Mouse (Mus musculus) kidney, postnatal 0 days (tissue): Measurements from ENCODE around the gene Fkbp10. TPM values are rescaled to one million over a fixed set of nuclear protein-coding genes. Genes with fewer than 3 reads are reported as not detected.

Experiments
- ATAC-seq: fragments of 200-750 bp; cut with Nextera tagmentation; replicated peaks from 2 replicates; pipeline ENCODE4 v1.8.0; 2017; ENCODE audit warnings: low read depth, moderate number of reproducible peaks, moderate TSS enrichment, moderate library complexity; ENCODE audit not compliant: low FRiP score
- DNase-seq: peaks from one replicate; pipeline ENCODE4 v3.0.0-alpha.2; 2016; ENCODE audit warnings: low spot score
- H3K27ac ChIP-seq: fragments of 300-500 bp; sonication (generic); 2 replicates; pipeline ENCODE4 v1.5.1; 2014; ENCODE audit warnings: mild to moderate bottlenecking
- H3K27me3 ChIP-seq: fragments of 300-500 bp; sonication (generic); 2 replicates; pipeline ENCODE4 v1.6.1; 2014; ENCODE audit warnings: low read length, mixed read lengths; ENCODE audit not compliant: insufficient read depth
- H3K36me3 ChIP-seq: fragments of 300-500 bp; sonication (generic); 2 replicates; pipeline ENCODE4 v1.6.1; 2014; ENCODE audit warnings: low read length, mixed read lengths; ENCODE audit not compliant: insufficient read depth
- H3K4me1 ChIP-seq: fragments of 300-500 bp; sonication (generic); replicated peaks from 2 replicates; pipeline ENCODE4 v1.6.1; 2014; ENCODE audit warnings: antibody characterized with exemption, low read length, mixed read lengths; ENCODE audit not compliant: insufficient read depth
- H3K4me2 ChIP-seq: fragments of 300-500 bp; sonication (generic); 2 replicates; pipeline ENCODE4 v1.6.1; 2014; ENCODE audit warnings: mild to moderate bottlenecking, low read length, moderate library complexity, mixed read lengths
- H3K4me3 ChIP-seq: fragments of 300-500 bp; sonication (generic); replicated peaks from 2 replicates; pipeline ENCODE4 v1.5.1; 2014; ENCODE audit warnings: low read depth, low read length
- H3K9ac ChIP-seq: fragments of 300-500 bp; sonication (generic); 2 replicates; pipeline ENCODE4 v1.6.1; 2014; ENCODE audit warnings: low read depth, low read length
- H3K9me3 ChIP-seq: fragments of 300-500 bp; sonication (generic); replicated peaks from 2 replicates; pipeline ENCODE4 v1.6.1; 2016; ENCODE audit warnings: low read length, inconsistent platforms, mixed read lengths
- CTCF ChIP-seq: IDR thresholded peaks from 2 replicates; pipeline ENCODE4 v1.5.1; 2016; ENCODE audit warnings: antibody characterized with exemption, low read depth, mild to moderate bottlenecking, moderate library complexity
- WGBS: fragments of 180-500 bp; shearing (Covaris S2); extraction: QIAGEN DNeasy Blood & Tissue Kit; methylation state at CpG from one replicate; pipeline ENCODE4 v1.1.7; 2014; 5-methylcytosine and 5-hydroxymethylcytosine counted together
- microRNA-seq: library from miRNA; unstranded; fragments of <30 nt; microRNA quantifications from one replicate; pipeline ENCODE4, GENCODE M21; 2016
- polyA plus RNA-seq: library from polyadenylated mRNA; unstranded; fragments of >200 nt; fragmentation: Nextera tagmentation; extraction: Ambion mirVana; gene quantifications from 2 replicates; pipeline ENCODE4 v1.2.1, GENCODE M21; 2015

Fkbp10 gene
- polyA plus RNA-seq, 1 experiment from 2014 or later = 108 TPM

- H3K9me3 ChIP-seq = no peaks in the 10 kb centered on the region
- peaks cover 16% of the 10 kb centered on the region for H3K4me1 ChIP-seq
- DNase-seq = peak; percentile 29
- H3K27me3 ChIP-seq = no peaks in the 10 kb centered on the region
- H3K4me2 ChIP-seq = peak overlapping the region; percentile 99
- H3K27ac ChIP-seq = 0 out of 2 replicates have a peak overlapping the region, but pooled peaks have one; percentile 21
- peak overlapping the region; percentile 86 for H3K9ac ChIP-seq
- no peak for ATAC-seq
- peak overlapping the region; percentile 79 for H3K4me3 ChIP-seq
- whole genome bisulfite sequencing = 4% methylated on average over 30 of the region's 30 CpGs
- TF ChIP-seq CTCF = no peak
- 0 out of 2 replicates have a peak, but pooled peaks cover 4% of the 10 kb centered on the region for H3K36me3 ChIP-seq
Observed at GRCm38 (mm10) chr11:100471352-100472196, 56.1 kb downstream of the Fkbp10 start.

DNA sequence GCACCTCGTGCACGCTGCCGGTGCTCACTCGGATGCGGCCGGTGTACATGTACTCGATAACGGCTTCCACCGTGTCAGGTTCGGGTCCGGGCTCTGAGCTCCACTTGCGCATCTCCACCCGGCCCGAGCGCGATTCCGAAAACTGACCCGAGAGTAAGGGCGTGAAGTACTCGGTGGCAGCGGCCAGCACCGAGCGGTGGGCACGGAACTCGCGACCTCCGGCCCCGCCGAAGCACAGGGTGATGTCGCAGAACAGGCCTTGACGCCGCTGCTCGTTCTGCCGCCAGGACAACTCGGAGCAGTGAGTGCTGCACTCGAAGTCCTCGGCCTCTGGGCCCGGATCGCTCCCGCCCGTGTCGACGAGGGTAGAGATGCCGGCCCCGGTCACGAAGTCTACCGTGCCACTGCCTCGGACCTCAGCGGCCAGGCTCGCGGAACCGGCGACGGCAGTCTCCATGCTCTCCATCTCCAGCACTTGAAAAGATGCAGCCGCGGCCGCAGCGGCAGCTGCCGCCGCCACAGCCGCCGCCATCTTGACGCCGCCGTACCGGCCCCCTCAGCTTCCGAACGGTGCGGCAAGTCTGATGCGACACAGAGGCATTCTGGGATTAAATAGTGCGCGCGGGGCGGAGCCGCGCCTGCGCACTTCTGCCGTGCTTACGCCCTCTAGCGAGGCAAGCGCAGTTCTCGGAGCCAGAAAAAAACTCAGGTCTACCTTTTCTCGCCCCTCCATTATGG, 56.9 kb downstream of the Fkbp10 start, which contains the start of gene Klhl11:
TSS of gene Klhl11 (minus strand) at position 545 of the 738 bp plus-strand sequence.
- H3K27ac ChIP-seq = peak within 1 kb of the TSS; percentile 79
- peak; percentile 79 for TF ChIP-seq CTCF
- peak within 1 kb of the TSS; percentile 99 for H3K4me2 ChIP-seq
- peak; percentile 84 for ATAC-seq
- 0 out of 2 replicates have a peak, but pooled peaks cover 9% of the 10 kb centered on the region for H3K36me3 ChIP-seq
- peaks cover 16% of the 10 kb centered on the region for H3K4me1 ChIP-seq
- H3K27me3 ChIP-seq = no peaks in the 10 kb centered on the region
- DNase-seq = peak; percentile 95
- H3K4me3 ChIP-seq = peak within 1 kb of the TSS; percentile 79
- WGBS = under 1% methylated on average over 80 of the region's 83 CpGs
- peak within 1 kb of the TSS; percentile 86 for H3K9ac ChIP-seq
- H3K9me3 ChIP-seq = no peaks in the 10 kb centered on the region

GRCm38 (mm10) chr11:100472935-100473295, 57.4 kb downstream of the Fkbp10 start:
- ATAC-seq = no peak
- H3K9ac ChIP-seq = no peak overlapping the region
- WGBS = 41% methylated on average over 5 of the region's 5 CpGs
- no peak for TF ChIP-seq CTCF
- no peak overlapping the region for H3K27ac ChIP-seq
- no peaks in the 10 kb centered on the region for H3K27me3 ChIP-seq
- peak overlapping the region; percentile 99 for H3K4me2 ChIP-seq
- peaks cover 16% of the 10 kb centered on the region for H3K4me1 ChIP-seq
- no peak for DNase-seq
- H3K4me3 ChIP-seq = peak overlapping the region; percentile 79; the same call in 1 of the 2 replicates
- H3K36me3 ChIP-seq = 0 out of 2 replicates have a peak, but pooled peaks cover 9% of the 10 kb centered on the region
- H3K9me3 ChIP-seq = no peaks in the 10 kb centered on the region

Small RNA genes within 50 kb of the gene (microRNA-seq; reads per million reads assigned to microRNA genes)
- gene Gm27374 = not detected

Other genes starting within 250 kb of the Fkbp10 start
- not detected in 2 replicates for gene Krt9, start 222.5 kb upstream of the Fkbp10 start, polyA plus RNA-seq
- 2.7 and 4.3 TPM in 2 replicates for gene Krt14, start 208.1 kb upstream of the Fkbp10 start, polyA plus RNA-seq
- gene Krt16, start 166.8 kb upstream of the Fkbp10 start, polyA plus RNA-seq = not detected in 2 replicates
- gene Krt17, start 154.7 kb upstream of the Fkbp10 start, polyA plus RNA-seq = 0.12 and 0.17 TPM in 2 replicates
- gene Krt42, start 145.8 kb upstream of the Fkbp10 start, polyA plus RNA-seq = not detected in 2 replicates
- 1,736 and 1,746 TPM in 2 replicates for gene Eif1, start 95.8 kb upstream of the Fkbp10 start, polyA plus RNA-seq
- gene Gast, start 81.3 kb upstream of the Fkbp10 start, polyA plus RNA-seq = not detected in 2 replicates
- 13.8 and 15.7 TPM in 2 replicates for gene Hap1, start 59.6 kb upstream of the Fkbp10 start, polyA plus RNA-seq
- gene Jup, start 17.9 kb upstream of the Fkbp10 start, polyA plus RNA-seq = 119 and 129 TPM in 2 replicates
- gene P3h4, start 861 bp upstream of the Fkbp10 start, polyA plus RNA-seq = 51.4 and 54.5 TPM in 2 replicates
- 97.6 and 98.6 TPM in 2 replicates for gene Nt5c3b, start 26.1 kb downstream of the Fkbp10 start, polyA plus RNA-seq
- 0.29 and 0.32 TPM in 2 replicates for gene Klhl10, start 26.2 kb downstream of the Fkbp10 start, polyA plus RNA-seq
- gene Klhl11, start 57.0 kb downstream of the Fkbp10 start, polyA plus RNA-seq = 5.4 and 6.0 TPM in 2 replicates
- 86.4 and 98.4 TPM in 2 replicates for gene Acly, start 112.3 kb downstream of the Fkbp10 start, polyA plus RNA-seq
- gene Ttc25, start 129.9 kb downstream of the Fkbp10 start, polyA plus RNA-seq = 0.72 and 0.96 TPM in 2 replicates
- 23.7 and 24.2 TPM in 2 replicates for gene Cnp, start 159.2 kb downstream of the Fkbp10 start, polyA plus RNA-seq
- 52.6 and 54.0 TPM in 2 replicates for gene Nkiras2, start 203.5 kb downstream of the Fkbp10 start, polyA plus RNA-seq
- gene Dnajc7, start 204.5 kb downstream of the Fkbp10 start, polyA plus RNA-seq = 142 and 151 TPM in 2 replicates